Mouse (Mus musculus) cerebellum, adult 11 months (tissue): Measurements from ENCODE around the gene Cemip2.

Experiments used
- DNase-seq: peaks from one replicate; pipeline ENCODE4 v3.0.0; 2022

Cemip2 gene

GRCm38 (mm10) chr19:21780663-21781062 lies 2.5 kb downstream of the Cemip2 start:
- no peak for DNase-seq

- no peak for DNase-seq
Observed at GRCm38 (mm10) chr19:21781066-21781786, 3.1 kb downstream of the Cemip2 start.

GRCm38 (mm10) chr19:21781787-21782432 lies 3.8 kb downstream of the Cemip2 start:
- DNase-seq = no peak

GRCm38 (mm10) chr19:21783717-21784116 lies 5.6 kb downstream of the Cemip2 start:
- no peak for DNase-seq

- DNase-seq = peak; percentile 47
Observed at GRCm38 (mm10) chr19:21784331-21785131, 6.4 kb downstream of the Cemip2 start.

DNA sequence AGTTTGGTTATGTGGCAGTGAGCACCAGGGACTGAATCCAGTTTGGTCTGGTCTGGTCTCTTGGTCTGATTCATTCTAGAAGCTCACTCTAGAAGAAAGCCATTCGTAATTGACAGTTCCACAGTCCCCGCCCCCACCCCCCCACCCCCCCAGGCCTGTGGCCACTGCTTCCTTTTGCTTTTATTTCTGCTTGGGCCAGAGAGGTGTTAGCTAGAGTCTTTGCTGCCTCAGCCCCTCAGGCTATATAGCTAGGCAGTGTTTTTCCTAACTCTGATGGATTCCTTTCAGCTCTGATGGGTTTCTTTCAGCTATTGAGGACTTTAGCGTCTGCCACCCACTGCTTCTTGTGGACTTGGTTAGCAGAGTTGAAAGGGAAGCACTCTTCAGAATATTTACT lies 7.0 kb downstream of the Cemip2 start:
- DNase-seq = no peak

GRCm38 (mm10) chr19:21787004-21787480 lies 8.9 kb downstream of the Cemip2 start:
- no peak for DNase-seq

DNA sequence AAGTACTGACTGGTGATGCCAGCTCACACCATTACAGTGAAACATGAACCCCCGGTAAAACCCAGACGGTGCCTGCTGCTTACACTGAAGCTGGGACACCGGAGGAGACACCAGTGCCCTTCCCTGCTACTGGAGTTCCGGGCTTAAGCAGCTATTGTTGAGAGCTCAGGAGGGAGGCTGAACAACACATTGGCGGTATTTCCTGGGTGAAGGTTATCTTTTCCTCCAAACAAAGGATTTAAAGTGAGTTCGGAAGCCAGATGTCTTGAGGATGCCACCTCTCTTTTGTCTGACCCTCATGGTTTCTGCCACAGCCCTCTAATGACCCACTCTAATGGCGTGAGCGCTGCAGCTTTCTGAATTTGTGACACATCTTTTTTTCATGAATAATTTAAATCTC lies 10.9 kb downstream of the Cemip2 start:
- DNase-seq = no peak

- DNase-seq = no peak
Observed at GRCm38 (mm10) chr19:21789676-21790075, 11.5 kb downstream of the Cemip2 start.

DNA sequence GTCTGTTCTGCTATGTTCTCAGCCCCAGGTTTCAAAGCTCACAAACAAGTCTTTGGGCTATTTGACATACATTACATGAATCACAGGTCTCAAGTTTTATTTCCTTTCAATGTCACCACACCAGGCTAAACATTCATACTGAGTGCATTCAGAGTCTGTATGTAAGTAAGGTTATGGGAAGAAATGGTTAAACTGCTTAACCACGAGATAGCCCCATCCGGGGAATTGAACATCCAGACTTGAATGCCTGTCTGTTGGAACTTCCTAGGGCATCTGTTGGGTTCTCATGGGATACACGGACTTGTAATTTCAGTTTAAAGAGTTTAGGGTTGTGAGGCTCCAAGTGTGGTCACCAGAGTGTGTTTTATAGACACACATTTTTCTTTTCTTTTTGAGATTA lies 13.2 kb downstream of the Cemip2 start:
- DNase-seq = no peak

GRCm38 (mm10) chr19:21791826-21792225 lies 13.7 kb downstream of the Cemip2 start:
- DNase-seq = no peak

DNA sequence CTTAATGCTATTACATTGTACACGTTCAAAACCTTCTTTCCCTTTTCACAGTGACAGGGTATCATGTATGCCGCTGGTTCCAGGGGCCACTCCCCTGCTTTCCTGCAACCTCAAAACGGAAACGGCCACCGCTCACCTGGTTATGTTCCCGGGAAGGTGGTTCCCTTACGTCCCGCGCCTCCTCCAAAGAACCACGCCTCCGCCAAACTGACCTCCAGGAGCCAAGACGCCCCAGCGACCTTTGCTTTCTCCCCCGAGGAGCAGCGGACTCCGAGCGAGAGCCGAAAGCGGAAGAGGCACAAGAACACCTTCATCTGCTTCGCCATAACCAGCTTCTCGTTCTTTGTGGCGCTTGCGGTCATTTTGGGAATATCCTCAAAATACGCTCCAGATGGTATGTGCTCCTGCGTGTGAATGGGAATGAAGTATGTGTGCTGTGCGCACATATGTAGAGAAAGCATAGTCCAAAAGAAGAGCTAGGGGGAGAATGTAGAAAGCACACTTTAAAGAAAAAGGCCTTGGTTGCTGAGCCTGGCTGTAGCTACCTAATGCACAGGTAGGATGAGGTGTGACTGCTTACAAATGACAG lies 14.5 kb downstream of the Cemip2 start:
- DNase-seq = no peak

DNA sequence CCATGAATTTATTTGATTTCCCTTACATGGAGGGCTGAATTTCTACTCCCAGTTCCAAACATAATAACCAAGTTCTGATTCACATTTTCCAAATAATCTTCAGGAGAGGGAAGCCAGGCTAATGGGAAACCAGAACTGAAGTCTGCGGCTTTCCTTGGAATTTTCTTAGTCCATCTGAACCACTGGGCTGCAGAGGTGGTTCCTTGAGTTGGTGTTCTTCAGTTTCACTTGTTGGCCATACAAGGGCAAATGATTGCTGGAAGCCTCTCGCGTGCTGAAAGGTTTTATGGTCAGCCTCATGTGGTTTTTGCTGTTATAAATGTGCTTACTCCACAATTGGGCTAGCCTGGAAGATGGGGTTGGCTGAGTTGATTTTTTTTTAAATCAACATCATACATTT lies 16.4 kb downstream of the Cemip2 start:
- no peak for DNase-seq

GRCm38 (mm10) chr19:21796333-21796732 lies 18.2 kb downstream of the Cemip2 start:
- DNase-seq = no peak

DNA sequence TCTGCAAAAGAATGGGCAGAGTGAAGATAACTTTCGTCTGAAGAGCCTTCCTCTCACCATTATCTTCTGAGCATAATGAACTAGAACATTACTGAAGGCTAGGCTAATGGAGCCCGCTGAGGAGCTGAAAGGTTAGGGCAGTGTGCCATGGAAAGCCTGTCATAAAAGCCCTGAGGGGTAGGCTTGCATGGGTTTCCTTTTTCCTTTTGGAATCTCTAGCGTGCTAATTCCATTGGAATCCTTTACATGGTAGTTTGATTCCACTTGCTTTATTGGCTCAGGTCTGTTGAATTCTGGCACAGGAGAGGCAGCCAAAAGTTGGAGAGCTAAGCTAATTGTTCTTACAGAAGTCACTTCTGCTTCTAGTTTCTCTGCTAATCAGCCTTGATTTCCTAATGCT lies 20.6 kb downstream of the Cemip2 start:
- DNase-seq = no peak

DNA sequence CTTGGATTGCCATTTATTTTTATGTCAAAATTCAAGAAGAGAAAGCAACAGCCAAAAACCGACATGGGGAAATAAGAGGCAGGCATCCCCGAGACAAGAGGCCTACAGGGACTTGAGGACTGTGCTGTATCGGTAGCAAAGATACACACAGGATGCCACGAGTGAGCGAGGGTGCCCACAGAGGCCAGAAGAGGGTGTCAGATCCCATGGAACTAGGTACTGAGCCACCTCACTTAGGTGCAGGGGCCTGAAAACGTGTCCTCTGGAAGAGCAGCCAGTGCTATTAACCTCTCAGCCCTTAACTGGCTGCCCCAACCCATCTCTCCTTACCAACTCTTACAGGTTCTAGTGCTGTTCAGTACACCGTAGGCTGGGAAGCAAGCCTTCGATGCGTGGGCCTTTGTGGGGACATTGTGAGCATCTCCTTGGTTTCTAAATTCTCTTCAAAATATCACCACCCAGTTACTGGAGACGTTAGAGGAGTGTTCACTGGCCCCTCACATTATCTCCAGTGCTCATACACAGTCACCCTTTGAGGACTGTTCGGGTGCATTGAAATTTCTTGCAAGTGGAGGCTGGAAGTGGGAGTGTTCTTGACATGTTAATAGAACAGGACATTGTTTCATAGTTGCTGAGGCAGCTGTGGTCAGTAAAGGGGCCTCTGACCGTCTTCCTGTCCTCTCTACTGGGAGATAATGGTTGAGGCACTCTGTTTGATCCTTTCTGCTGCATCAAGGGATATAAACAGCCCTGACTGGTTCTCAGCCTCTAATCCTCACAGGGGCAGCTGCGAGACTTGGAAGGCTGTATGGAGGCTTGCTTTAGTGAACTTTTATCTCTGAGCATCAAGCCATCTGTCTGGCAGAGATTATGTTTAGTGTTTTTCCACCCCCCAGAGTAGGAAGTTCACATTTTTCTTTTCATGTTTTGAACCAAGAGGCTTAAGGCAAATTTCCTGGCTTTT lies 21.6 kb downstream of the Cemip2 start:
- no peak for DNase-seq

DNA sequence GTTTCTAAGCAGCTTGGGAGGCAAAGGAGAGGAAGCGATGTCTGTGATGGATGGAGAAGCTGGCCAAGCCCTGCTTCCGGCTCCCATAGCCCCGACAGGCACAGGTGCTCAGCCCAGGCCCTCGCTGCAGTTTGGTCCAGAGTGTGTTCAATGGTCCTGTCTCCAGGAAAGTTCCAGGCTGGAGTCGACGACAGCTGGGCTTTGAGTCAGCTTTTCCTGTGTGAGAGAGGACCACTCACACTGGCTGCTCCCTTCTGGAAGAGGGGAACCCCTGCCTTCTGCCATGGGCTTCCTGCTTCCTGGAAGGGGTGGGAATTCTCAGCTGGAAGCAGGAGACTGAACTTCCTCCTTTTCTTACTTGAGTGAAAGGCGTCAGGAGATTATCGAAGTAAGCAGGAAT lies 26.3 kb downstream of the Cemip2 start:
- no peak for DNase-seq

DNA sequence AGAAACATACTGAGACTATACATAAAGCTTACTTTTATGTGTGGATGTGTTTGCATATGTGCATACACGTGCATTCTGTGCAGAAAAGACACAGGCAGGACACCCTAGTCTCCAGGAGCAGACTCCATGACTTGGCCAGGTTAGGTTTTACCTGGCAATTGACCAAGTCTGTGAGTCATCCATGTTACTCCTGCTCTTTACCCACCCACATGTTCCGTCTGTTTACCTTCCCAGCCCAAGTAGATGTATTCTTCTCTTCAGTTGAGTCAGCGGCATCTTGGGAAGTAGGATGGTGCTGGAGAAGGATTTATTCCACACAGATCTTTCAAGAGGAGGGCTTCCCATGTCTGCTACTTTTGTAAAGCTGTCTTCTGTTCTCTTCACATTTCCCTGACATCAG lies 27.2 kb downstream of the Cemip2 start:
- no peak for DNase-seq

GRCm38 (mm10) chr19:21810135-21810534 lies 32.0 kb downstream of the Cemip2 start:
- no peak for DNase-seq

- DNase-seq = no peak
Observed at GRCm38 (mm10) chr19:21813560-21813959, 35.4 kb downstream of the Cemip2 start.

- DNase-seq = no peak
Observed at GRCm38 (mm10) chr19:21814433-21815020, 36.4 kb downstream of the Cemip2 start.

DNA sequence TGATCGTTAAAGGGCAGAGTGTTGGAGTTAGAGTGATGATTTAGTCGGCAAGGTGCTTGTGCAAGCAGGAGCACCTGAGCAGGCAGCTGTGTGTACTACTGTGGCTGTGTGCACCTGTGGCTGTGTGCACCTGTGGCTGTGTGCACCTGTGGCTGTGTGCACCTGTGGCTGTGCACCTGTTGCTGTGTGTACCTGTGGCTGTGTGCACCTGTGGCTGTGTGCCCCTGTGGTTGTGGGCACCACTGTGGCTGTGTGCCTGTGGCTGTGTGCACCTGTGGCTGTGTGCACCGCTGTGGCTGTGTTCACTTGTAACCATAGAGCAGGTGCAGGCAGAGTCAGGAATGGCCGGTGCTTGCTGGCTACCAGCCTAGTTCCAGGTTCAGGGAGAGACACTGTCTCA lies 38.1 kb downstream of the Cemip2 start:
- no peak for DNase-seq
